Mouse (Mus musculus) ovary, postnatal 36 days (tissue): Measurements from ENCODE around the gene Psmc3ip.

Experiments used
- DNase-seq: peaks from one replicate; pipeline ENCODE4 v3.0.0; 2022; ENCODE audit warnings: low spot score, mixed read lengths

Psmc3ip gene

DNA sequence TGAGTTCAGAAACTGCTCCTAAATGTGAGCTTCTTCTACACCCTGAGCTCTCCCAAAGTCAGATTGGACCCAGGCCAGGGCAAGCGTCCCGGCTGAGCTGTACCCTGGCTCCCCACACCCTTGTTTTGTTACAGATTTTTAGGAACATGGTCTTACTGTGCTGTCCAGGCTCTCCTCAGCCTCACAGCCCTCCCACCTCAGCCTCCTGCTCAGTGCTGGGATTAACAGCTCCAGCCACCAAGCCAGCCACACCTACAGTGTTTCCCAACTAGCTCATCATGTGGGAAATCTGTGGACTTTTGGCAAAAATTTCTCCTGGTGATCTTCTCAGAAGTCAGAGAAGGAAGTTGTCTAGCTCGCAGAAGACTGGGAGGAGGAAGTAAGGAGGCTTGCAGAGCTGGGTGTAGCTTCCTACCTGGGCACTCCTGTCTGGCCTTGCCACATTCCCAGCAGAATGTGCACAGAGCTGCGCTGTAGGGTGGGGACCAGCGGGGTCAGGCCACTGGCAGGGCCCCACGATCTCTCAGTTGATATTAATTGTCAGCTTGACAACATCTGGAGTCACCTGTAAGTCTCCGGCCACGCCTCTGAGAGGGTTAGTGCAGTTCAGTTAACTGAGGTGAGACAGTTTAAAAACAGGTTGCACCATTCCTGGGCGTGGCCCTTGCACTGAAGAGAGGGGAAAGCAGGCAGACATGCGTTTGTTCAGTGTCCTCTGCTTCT lies 42.3 kb downstream of the Psmc3ip start:
- no peak for DNase-seq

DNA sequence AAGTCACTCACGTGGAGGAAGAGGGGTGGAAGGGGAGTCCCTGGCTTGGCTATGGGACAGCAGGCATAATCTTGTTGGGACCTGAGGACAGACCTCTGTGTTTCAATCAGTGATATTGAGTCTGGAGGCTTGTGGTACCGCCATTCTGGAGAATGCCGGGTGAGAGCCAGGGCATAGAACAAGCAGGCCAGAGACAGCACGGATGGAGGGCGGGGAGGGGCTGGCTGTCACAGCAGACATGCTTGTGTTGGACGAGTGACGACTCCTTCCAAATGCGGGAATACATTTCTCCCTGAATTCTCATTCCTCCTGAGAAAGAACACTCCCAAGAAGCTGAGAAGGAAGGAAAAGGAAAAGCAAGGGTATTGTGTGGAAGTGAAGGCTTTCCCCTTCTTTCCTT lies 43.6 kb downstream of the Psmc3ip start:
- no peak for DNase-seq

DNA sequence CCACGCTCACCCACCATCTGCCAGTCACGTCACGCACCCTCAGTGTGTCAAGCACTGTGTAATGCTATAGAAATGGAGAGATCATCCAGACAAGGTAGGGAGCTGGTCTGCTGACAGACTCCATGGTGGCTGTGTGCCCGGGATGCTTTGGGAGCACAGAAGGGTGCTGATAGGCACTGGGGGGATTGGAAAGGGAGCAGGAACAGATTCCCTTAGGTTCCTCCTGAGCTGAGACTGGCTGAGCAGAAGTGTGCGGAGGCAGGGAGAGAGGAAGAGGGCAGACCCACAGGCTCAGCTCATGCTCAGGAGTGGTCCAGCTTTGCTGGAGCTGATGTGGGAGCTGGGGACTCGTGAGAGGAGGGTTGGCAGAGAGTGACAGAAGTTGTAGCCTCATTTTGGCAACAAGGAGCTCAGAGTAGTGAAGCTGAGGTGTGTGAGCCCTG lies 44.2 kb downstream of the Psmc3ip start:
- no peak for DNase-seq

- no peak for DNase-seq
Observed at GRCm38 (mm10) chr11:101050359-101050758, 44.9 kb downstream of the Psmc3ip start.

DNA sequence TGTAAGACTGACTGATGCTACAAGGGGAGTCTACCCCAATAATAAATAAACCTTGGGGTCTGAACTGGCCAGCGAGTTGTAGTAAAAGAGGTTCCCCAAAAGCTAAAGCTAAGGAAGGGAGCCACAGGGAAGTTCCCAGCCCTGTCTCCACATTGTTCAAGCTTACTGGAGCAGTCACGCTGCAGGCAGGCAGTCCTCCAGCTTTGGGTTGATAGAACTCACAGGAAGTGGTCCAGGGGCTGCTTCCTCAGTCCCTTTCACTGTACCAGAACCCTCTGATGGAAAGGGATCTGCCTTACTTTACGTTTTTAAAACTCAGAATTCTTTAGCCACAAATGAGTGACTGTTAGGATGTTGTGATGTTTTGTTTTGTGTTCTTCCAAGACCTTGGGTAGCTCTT lies 47.7 kb downstream of the Psmc3ip start:
- DNase-seq: no peak

DNA sequence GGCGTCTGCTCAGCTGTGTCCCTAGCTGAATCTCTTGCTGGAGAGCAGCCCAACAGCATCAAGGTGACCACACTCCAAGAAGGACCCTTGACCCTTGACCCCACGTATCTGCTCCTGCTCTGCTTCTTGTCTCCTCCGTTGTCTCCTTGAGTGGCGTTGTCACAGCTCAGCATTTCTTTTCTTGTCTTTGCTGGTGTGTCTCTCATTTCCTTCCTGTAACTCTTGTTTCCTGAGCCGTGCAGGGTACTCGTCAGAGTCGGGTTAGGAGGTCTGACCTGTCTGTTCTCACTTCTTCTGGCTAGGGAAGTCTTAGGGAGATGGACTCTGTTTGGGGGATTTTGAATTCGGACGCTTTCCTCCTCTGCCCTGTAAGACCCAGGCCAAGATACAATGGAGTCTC lies 48.8 kb downstream of the Psmc3ip start:
- DNase-seq: no peak

DNA sequence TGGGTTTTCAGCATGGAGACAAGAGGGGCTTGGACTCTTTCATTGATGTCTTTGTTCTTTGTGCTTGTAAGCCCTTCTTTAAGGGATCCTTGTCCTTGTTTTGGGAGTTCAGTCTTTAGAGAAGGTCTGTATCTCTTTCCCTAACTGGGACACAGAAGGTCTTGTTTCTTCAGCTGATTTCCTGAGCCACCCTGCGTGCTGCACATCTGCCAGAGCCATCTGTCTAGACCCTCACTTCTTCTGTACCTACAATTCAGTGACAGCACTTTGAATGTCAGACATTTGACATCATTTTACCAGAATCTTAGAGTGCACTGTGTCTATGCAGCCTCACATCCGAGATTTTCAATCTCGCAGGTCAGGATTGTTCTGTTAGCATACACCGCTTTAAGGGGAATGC lies 49.4 kb downstream of the Psmc3ip start:
- no peak for DNase-seq
